Mouse (Mus musculus) lung, postnatal 0 days (tissue): Measurements from ENCODE around the gene Rap1gap2.

ENCODE experiments used
- CTCF ChIP-seq: IDR thresholded peaks from 2 replicates; pipeline ENCODE4 v1.5.1; 2016; ENCODE audit warnings: antibody characterized with exemption, mild to moderate bottlenecking
- EP300 ChIP-seq: IDR thresholded peaks from 2 replicates; pipeline ENCODE4 v1.6.1; 2016; ENCODE audit warnings: antibody characterized with exemption, mild to moderate bottlenecking, control low read depth

DNA sequence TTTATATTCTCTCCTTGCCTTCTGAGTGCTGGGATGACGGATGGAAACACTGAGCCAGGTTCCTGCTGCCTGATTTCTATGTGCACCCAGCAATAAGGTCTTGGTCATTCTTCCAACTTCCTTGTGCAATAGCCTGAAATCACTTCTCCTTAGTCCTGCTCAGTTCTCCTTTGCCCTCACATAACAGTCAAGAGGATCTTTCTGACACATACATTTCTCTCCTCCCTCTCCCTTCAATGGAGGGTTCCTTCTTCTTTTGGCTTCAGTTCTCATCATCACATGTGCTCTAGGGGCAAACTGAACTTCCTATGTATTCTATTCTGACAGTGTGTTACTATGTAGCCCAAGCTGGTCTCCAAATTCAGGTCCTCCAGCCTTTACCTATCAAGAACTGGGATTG is 37.3 kb upstream of the Rap1gap2 start:
- TF ChIP-seq EP300 (no peak), CTCF (no peak)
